Mouse (Mus musculus) myocyte (in vitro differentiated cells): ENCODE data around the gene Ugt1a9.
"Not testable (repeated sequence)": the region's sequence is repeated elsewhere in the genome, so short reads cannot be mapped to it uniquely, and the experiment has no call there.

Source experiments
- E2F4 ChIP-seq: IDR thresholded peaks from one replicate; pipeline ENCODE4 v1.6.1; 2011; ENCODE audit warnings: mild to moderate bottlenecking, control low read depth, moderate library complexity; ENCODE audit not compliant: insufficient read depth
- MYOG ChIP-seq, 3 experiments: IDR thresholded peaks; one replicate each; pipeline ENCODE4 v1.6.1; 2011; ENCODE audit warnings: control low read depth in 2 of 3, low read depth in 2 of 3, mild to moderate bottlenecking in 2 of 3; ENCODE audit not compliant: insufficient read length in 2 of 3, control insufficient read depth in 1 of 3, insufficient read depth in 1 of 3
- POLR2A ChIP-seq: IDR thresholded peaks from one replicate; pipeline ENCODE4 v1.6.1; 2011; ENCODE audit warnings: low read depth, mild to moderate bottlenecking, control low read depth, moderate library complexity; ENCODE audit not compliant: insufficient read length
- POLR2AphosphoS2 ChIP-seq: IDR thresholded peaks from one replicate; pipeline ENCODE4 v1.6.1; 2011; ENCODE audit warnings: low read depth, control low read depth; ENCODE audit not compliant: insufficient read length
- REST ChIP-seq: IDR thresholded peaks from one replicate; pipeline ENCODE4 v1.6.1; 2011; ENCODE audit warnings: mild to moderate bottlenecking, control low read depth, moderate library complexity; ENCODE audit not compliant: insufficient read depth, insufficient read length
- USF1 ChIP-seq: IDR thresholded peaks from one replicate; pipeline ENCODE4 v1.6.1; 2011; ENCODE audit warnings: low read depth, mild to moderate bottlenecking, control low read depth, moderate library complexity

DNA sequence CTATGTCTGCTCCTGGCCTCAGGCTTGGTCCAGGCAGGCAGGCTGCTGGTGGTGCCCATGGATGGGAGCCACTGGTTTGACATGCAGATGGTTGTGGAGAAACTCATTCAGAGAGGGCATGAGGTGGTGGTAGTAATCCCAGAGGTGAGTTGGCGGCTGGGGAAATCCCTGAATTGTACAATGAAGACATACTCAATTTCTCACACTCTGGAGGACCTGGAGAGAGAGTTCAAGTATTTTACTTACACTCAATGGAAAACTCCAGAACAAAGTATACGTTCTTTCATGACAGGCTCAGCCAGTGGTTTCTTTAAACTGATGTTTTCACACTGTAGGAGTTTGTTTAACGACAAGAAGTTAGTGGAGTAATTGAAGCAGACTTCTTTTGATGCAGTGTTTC is 45.4 kb upstream of the Ugt1a9 start:
- TF ChIP-seq E2F4; POLR2A; MYOG (IDR thresholded peaks at IDR 0.05; ENCODE audit: control insufficient read depth in 1 of 3, insufficient read depth in 1 of 3, insufficient read length in 2 of 3, low read depth in 2 of 3); USF1; POLR2AphosphoS2; REST: not testable (repeated sequence)
